Mouse (Mus musculus) erythroblast, embryonic 14.5 days (primary cell): ENCODE data around the gene Card11.

Experiments used
- GATA1 ChIP-seq: IDR thresholded peaks from 2 replicates; pipeline ENCODE4 v1.6.1; 2012; ENCODE audit warnings: low read length, inconsistent platforms, mixed read lengths
- TAL1 ChIP-seq: IDR thresholded peaks from 3 replicates; pipeline ENCODE4 v1.6.1; 2012; ENCODE audit warnings: low read length, inconsistent platforms, mixed read lengths

DNA sequence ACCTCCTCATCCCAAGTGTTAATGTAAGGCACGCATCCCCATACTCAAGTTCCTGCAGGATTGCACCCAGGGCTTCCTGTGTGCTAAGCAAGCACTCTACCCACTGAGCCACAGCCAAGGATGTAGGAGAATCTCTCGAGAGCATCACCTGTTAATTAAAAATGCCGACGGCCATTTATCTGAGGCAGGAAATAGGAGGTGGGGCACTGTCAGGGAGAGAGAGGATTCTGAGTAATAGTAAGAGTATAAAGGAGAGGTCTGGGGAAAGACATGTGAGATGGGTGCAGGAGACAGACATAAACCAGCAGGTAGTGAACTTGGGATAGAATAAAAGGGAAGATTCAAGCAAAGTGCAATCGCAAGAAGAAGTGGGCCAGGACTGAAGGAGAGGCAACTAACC, 19.6 kb downstream of the Card11 start:
- TF ChIP-seq TAL1 (no peak), GATA1 (no peak)
